In the genomic region with DNA sequence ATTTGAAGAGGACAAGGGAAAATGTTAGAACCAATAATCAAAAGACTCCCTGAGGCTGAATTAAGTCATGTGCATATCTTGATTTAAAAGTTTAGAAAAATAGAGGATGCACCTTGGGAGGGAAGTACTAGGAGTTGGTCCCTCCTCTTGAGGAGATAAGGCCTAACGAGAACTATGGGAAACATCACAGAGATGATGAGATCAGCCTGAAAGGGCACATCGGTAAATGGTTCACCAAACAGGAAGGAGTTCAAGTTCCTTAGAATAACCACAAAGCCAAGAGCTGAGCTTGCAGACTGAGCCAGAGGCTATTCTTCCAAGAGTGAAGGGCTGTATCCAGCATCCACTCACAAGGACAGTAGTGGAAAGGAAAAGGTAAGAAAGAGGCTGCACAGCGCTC, we compare ENCODE assay signal across 28 mouse cellular contexts.
DNase-seq lines count a peak whose midpoint lies in the region; ATAC-seq lines count a peak whose summit lies in the region.
"Had no signal": no experiment of that assay in that cellular context is flagged by ENCODE, and none has a peak within 500 bp of the region (broad histone marks: within the 10 kb centered on the region; RNA-seq: fewer than 3 reads in every experiment).

No protein-coding gene starts in this region.

- DNase-seq in midbrain, embryonic 11.5 days (ENCODE audit: low spot score, missing footprints) = peak; percentile 47
- no peak for DNase-seq in B cell, adult 2 months
- no peak for DNase-seq in left cerebral cortex, adult 9 months (ENCODE audit: low spot score in 2 of 2)
- DNase-seq: adrenal gland, postnatal 10 days; adrenal gland, postnatal 36 days; cerebellum, adult 18-20 months; cerebellum, adult 9-10 months; cerebellum, postnatal 14 days; forebrain, postnatal 0 days; gastrocnemius, adult 2 months; gastrocnemius, postnatal 14 days; heart, adult 18-20 months; heart, postnatal 10 days; heart, postnatal 4 days had no signal

- ATAC-seq in midbrain, embryonic 11.5 days (ENCODE audit: low FRiP score) = no peak
- ATAC-seq in midbrain, embryonic 16.5 days = no peak
- peak; percentile 72 for ATAC-seq in common myeloid progenitor, adult 5-6 weeks (replicated peaks; ENCODE audit: low read depth, poor library complexity, severe bottlenecking)
- peak; percentile 63 for ATAC-seq in megakaryocyte progenitor cell, adult 5-6 weeks (replicated peaks; ENCODE audit: poor library complexity)
- no peak for ATAC-seq in CD4-positive, CD25-positive, alpha-beta regulatory T cell, adult 4 months
- ATAC-seq: forebrain, embryonic 14.5 days; forebrain, postnatal 0 days had no signal

- no peaks in the 10 kb centered on the region for H3K27me3 ChIP-seq in midbrain, embryonic 11.5 days (ENCODE audit: control insufficient read depth, insufficient read depth, low read length)
- H3K27me3 ChIP-seq in midbrain, embryonic 16.5 days (ENCODE audit: control insufficient read depth, insufficient read depth, low read depth, low read length) = no peaks in the 10 kb centered on the region
- H3K27me3 ChIP-seq: CH12.LX; embryonic facial prominence, embryonic 12.5 days; embryonic facial prominence, embryonic 15.5 days; heart, embryonic 12.5 days; heart, embryonic 15.5 days; hindbrain, embryonic 12.5 days; hindbrain, embryonic 15.5 days; intestine, embryonic 15.5 days had no signal

- H3K9ac ChIP-seq in midbrain, embryonic 11.5 days (ENCODE audit: low read length) = no peak overlapping the region
- H3K9ac ChIP-seq in midbrain, embryonic 16.5 days (ENCODE audit: low read depth, low read length) = no peak overlapping the region
- H3K9ac ChIP-seq: embryonic facial prominence, embryonic 12.5 days; embryonic facial prominence, embryonic 15.5 days; forebrain, postnatal 0 days; heart, embryonic 12.5 days; heart, embryonic 15.5 days; hindbrain, embryonic 12.5 days; hindbrain, embryonic 15.5 days; intestine, embryonic 15.5 days had no signal

- no peak overlapping the region for H3K27ac ChIP-seq in midbrain, embryonic 11.5 days (ENCODE audit: low read depth, low read length)
- H3K27ac ChIP-seq in midbrain, embryonic 16.5 days (ENCODE audit: low read length) = no peak overlapping the region
- H3K27ac ChIP-seq: embryonic facial prominence, embryonic 12.5 days; embryonic facial prominence, embryonic 15.5 days; gastrocnemius, adult 2 months; heart, embryonic 15.5 days; hindbrain, embryonic 12.5 days; hindbrain, embryonic 15.5 days; intestine, embryonic 15.5 days had no signal

- no peaks in the 10 kb centered on the region for H3K9me3 ChIP-seq in midbrain, embryonic 11.5 days (ENCODE audit: control insufficient read depth, low read length)
- H3K9me3 ChIP-seq in midbrain, embryonic 16.5 days (replicated peaks; ENCODE audit: control insufficient read depth, low read length, poor library complexity, severe bottlenecking) = no peaks in the 10 kb centered on the region
- H3K9me3 ChIP-seq: embryonic facial prominence, embryonic 12.5 days; embryonic facial prominence, embryonic 15.5 days; G1E; heart, embryonic 12.5 days; heart, embryonic 15.5 days; hindbrain, embryonic 12.5 days; hindbrain, embryonic 15.5 days; intestine, embryonic 15.5 days had no signal

- H3K4me1 ChIP-seq in midbrain, embryonic 11.5 days (ENCODE audit: control insufficient read depth, insufficient read depth, low read length) = peaks cover 3% of the 10 kb centered on the region; the same call in 1 of the 2 replicates
- no peaks in the 10 kb centered on the region; the same call in 1 of the 2 replicates for H3K4me1 ChIP-seq in midbrain, embryonic 16.5 days (ENCODE audit: control insufficient read depth, insufficient read depth, low read length)
- H3K4me1 ChIP-seq: embryonic facial prominence, embryonic 12.5 days; embryonic facial prominence, embryonic 15.5 days; heart, embryonic 12.5 days; heart, embryonic 15.5 days; hindbrain, embryonic 12.5 days; intestine, embryonic 15.5 days had no signal

- WGBS in midbrain, embryonic 11.5 days = 87% methylated on average over 3 of the region's 3 CpGs
- WGBS in midbrain, embryonic 16.5 days = 93% methylated on average over 3 of the region's 3 CpGs

- H3K4me2 ChIP-seq in midbrain, embryonic 11.5 days = no peak overlapping the region
- H3K4me2 ChIP-seq in midbrain, embryonic 16.5 days (ENCODE audit: low read length) = no peak overlapping the region
- H3K4me2 ChIP-seq: embryonic facial prominence, embryonic 12.5 days; embryonic facial prominence, embryonic 15.5 days; heart, embryonic 12.5 days; heart, embryonic 15.5 days; hindbrain, embryonic 12.5 days; hindbrain, embryonic 15.5 days; intestine, embryonic 15.5 days had no signal

- no peak overlapping the region for H3K4me3 ChIP-seq in midbrain, embryonic 11.5 days (ENCODE audit: low read depth, low read length)
- no peak overlapping the region for H3K4me3 ChIP-seq in midbrain, embryonic 16.5 days (ENCODE audit: low read depth, low read length)
- H3K4me3 ChIP-seq: embryonic facial prominence, embryonic 12.5 days; embryonic facial prominence, embryonic 15.5 days; gastrocnemius, adult 2 months; heart, embryonic 12.5 days; heart, embryonic 15.5 days; hindbrain, embryonic 12.5 days; hindbrain, embryonic 15.5 days; intestine, embryonic 15.5 days had no signal

- H3K36me3 ChIP-seq in midbrain, embryonic 11.5 days (ENCODE audit: control insufficient read depth, insufficient read depth, low read length) = no peaks in the 10 kb centered on the region
- H3K36me3 ChIP-seq in midbrain, embryonic 16.5 days (ENCODE audit: control insufficient read depth, insufficient read depth, low read length) = no peaks in the 10 kb centered on the region
- H3K36me3 ChIP-seq: embryonic facial prominence, embryonic 12.5 days; embryonic facial prominence, embryonic 15.5 days; G1E; heart, embryonic 12.5 days; heart, embryonic 15.5 days; hindbrain, embryonic 12.5 days; hindbrain, embryonic 15.5 days; intestine, embryonic 15.5 days had no signal

Comparison
In these comparisons a context has a peak if more than half of its experiments do, and no peak if none do; other contexts are left out.
1. ATAC-seq: peak in common myeloid progenitor, adult 5-6 weeks (single experiment) and megakaryocyte progenitor cell, adult 5-6 weeks (single experiment); none in midbrain, embryonic 11.5 days (single experiment), midbrain, embryonic 16.5 days (single experiment) and CD4-positive, CD25-positive, alpha-beta regulatory T cell, adult 4 months (single experiment).